Mouse (Mus musculus) stomach, embryonic 15.5 days (tissue): ENCODE measurements around the gene Adamts18. TPM values are rescaled to one million over a fixed set of nuclear protein-coding genes. Genes with fewer than 3 reads are reported as not detected.
A peak's percentile ranks its signal among the peaks of the same experiment; 100 is the strongest.

Experiments
- ATAC-seq: fragments of 200-750 bp; cut with Nextera tagmentation; 2 replicates; pipeline ENCODE4 v1.8.0; 2017; ENCODE audit warnings: low read depth, moderate number of reproducible peaks, moderate TSS enrichment; ENCODE audit not compliant: insufficient read depth, low FRiP score
- H3K27ac ChIP-seq: fragments of 300-500 bp; sonication (generic); 2 replicates; pipeline ENCODE4 v1.5.1; 2015; ENCODE audit warnings: mild to moderate bottlenecking, inconsistent platforms
- H3K27me3 ChIP-seq: fragments of 300-500 bp; sonication (generic); replicated peaks from 2 replicates; pipeline ENCODE4 v1.6.1; 2015; ENCODE audit warnings: inconsistent platforms
- H3K36me3 ChIP-seq: fragments of 300-500 bp; sonication (generic); 2 replicates; pipeline ENCODE4 v1.6.1; 2015; ENCODE audit warnings: inconsistent platforms
- H3K4me1 ChIP-seq: fragments of 300-500 bp; sonication (generic); 2 replicates; pipeline ENCODE4 v1.6.1; 2015; ENCODE audit warnings: inconsistent platforms
- H3K4me2 ChIP-seq: fragments of 300-500 bp; sonication (generic); 2 replicates; pipeline ENCODE4 v1.6.1; 2015; ENCODE audit warnings: mild to moderate bottlenecking, inconsistent platforms
- H3K4me3 ChIP-seq: fragments of 300-500 bp; sonication (generic); replicated peaks from 2 replicates; pipeline ENCODE4 v1.5.1; 2015; ENCODE audit warnings: inconsistent platforms
- H3K9ac ChIP-seq: fragments of 300-500 bp; sonication (generic); 2 replicates; pipeline ENCODE4 v1.6.1; 2015; ENCODE audit warnings: inconsistent platforms
- H3K9me3 ChIP-seq: fragments of 300-500 bp; sonication (generic); 2 replicates; pipeline ENCODE4 v1.6.1; 2016; ENCODE audit warnings: inconsistent platforms
- WGBS: fragments of 180-500 bp; shearing (Covaris S2); methylation state at CpG from one replicate; pipeline ENCODE4 v1.1.7; 2015; 5-methylcytosine and 5-hydroxymethylcytosine counted together
- polyA plus RNA-seq: library from polyadenylated mRNA; unstranded; fragments of >200 nt; fragmentation: Nextera tagmentation; extraction: Ambion mirVana; gene quantifications from 2 replicates; pipeline ENCODE4 v1.2.1, GENCODE M21; 2015

The Adamts18 gene
- polyA plus RNA-seq, 1 experiment from 2014 or later = 0.72 TPM

DNA sequence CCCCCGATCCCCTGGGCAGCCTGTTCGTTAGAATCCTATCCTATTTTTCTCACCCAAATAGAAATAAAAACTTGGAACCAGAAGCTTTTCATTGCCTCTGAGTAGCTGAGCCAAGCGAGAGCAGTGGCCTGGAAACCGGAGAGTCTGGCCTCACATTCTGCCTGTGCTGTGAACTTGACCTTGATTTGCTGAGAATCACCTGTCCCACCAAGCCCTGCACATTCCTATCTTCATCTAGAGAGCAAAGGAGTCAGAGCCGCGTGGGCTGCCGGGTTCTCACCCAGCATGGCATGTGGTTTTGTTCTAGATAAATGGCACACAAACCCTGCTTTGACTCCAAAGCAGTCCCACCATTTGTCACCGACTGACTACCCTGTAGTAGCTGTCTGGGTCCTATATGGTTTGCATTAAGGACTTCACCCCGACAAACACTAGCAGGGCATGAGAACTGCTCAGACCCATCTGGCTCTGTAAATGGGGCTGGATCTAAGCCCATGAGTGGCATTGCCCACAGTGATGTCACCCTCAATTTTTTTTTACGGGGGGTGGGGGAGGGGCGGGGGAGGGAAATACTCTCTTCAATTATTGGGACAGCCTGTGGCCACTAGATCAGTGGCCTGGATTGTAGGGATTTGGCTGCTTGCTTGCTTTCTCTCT, 175.8 kb downstream of the Adamts18 start:
- Histone ChIP-seq H3K4me2 (no peak overlapping the region), H3K9ac (no peak overlapping the region), H3K27ac (no peak overlapping the region), H3K36me3 (no peaks in the 10 kb centered on the region), H3K27me3 (no peaks in the 10 kb centered on the region), H3K4me3 (no peak overlapping the region), H3K9me3 (no peaks in the 10 kb centered on the region), H3K4me1 (no peaks in the 10 kb centered on the region)
- WGBS = 79% methylated on average over 11 of the region's 11 CpGs
- ATAC-seq = no peak

- Histone ChIP-seq H3K36me3 (no peaks in the 10 kb centered on the region), H3K9ac (no peak overlapping the region), H3K9me3 (no peaks in the 10 kb centered on the region), H3K4me3 (no peak overlapping the region), H3K27ac (no peak overlapping the region), H3K4me1 (no peaks in the 10 kb centered on the region), H3K4me2 (no peak overlapping the region), H3K27me3 (no peaks in the 10 kb centered on the region)
- ATAC-seq = no peak
- WGBS = 80% methylated on average over 10 of the region's 10 CpGs
Measured at GRCm38 (mm10) chr8:113669924-113670323, 178.6 kb downstream of the Adamts18 start.

DNA sequence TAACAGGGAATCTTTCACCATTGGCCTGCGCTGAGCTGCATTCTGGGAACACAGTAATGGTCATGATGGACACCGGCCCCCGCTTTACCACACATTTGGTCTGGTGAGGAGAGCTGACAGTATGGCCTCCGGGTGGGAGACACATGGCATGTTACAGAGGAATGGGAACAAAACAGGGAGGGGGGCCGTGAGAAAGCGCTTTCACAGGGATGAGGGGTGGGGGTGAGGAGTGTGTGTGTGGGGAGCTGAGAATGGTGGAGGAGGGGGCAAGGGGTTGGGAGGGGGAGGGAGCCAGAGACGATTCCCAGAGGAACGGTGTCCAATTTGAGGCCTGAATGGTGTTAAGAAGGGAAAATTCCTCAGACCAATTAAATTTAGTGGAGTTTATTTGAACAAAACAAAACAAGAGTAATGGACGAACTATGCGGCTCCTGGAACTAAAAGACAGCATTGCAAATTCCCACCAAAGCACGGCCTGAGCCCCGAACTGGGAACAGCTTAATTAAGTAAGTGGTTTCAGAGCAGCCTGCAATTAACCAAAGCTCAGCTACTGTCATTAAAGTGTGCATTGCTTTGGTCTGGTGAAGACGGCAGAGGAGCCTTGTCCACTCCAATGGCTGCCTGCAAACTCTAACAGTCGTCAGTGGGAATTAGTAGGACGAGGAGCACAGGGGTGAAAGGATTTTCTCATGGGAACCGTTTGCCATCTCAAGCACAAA, 181.7 kb downstream of the Adamts18 start:
- ATAC-seq = no peak
- Histone ChIP-seq H3K27me3 (no peaks in the 10 kb centered on the region), H3K9me3 (no peaks in the 10 kb centered on the region), H3K27ac (no peak overlapping the region), H3K4me3 (no peak overlapping the region), H3K36me3 (no peaks in the 10 kb centered on the region), H3K4me1 (no peaks in the 10 kb centered on the region), H3K4me2 (no peak overlapping the region), H3K9ac (no peak overlapping the region)
- 63% methylated on average over 16 of the region's 16 CpGs for WGBS

DNA sequence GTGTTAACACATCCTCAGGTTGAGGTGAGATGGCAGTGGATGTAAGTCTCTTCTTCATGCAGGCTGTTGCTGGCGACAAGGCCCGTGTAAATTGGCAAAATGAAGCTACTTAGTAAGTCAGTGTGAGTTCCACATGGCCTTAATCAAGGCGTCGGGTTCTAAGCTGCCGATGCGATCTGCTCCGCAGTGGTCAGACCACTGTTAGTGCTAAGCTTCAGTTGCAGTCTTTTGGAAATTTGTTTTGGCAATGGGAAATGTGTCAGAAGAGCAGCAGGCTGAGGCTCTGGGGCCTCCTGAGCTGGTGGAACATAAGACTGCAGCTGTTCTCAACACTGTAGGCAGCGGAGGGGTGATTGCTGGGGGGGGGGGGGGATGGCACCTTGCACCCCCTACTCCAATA, 182.6 kb downstream of the Adamts18 start:
- Histone ChIP-seq H3K4me2 (no peak overlapping the region), H3K27ac (no peak overlapping the region), H3K9ac (no peak overlapping the region), H3K9me3 (no peaks in the 10 kb centered on the region), H3K36me3 (no peaks in the 10 kb centered on the region), H3K4me3 (no peak overlapping the region), H3K27me3 (no peaks in the 10 kb centered on the region), H3K4me1 (no peaks in the 10 kb centered on the region)
- no peak for ATAC-seq
- WGBS = 56% methylated on average over 8 of the region's 8 CpGs

- 72% methylated on average over 4 of the region's 4 CpGs for WGBS
Measured at GRCm38 (mm10) chr8:113665036-113665435, 183.5 kb downstream of the Adamts18 start.

GRCm38 (mm10) chr8:113664544-113664943, 184.0 kb downstream of the Adamts18 start:
- H3K9ac ChIP-seq = no peak overlapping the region
- H3K27ac ChIP-seq = no peak overlapping the region
- no peaks in the 10 kb centered on the region for H3K9me3 ChIP-seq
- H3K4me2 ChIP-seq = no peak overlapping the region
- H3K36me3 ChIP-seq = no peaks in the 10 kb centered on the region
- no peak overlapping the region for H3K4me3 ChIP-seq
- no peaks in the 10 kb centered on the region for H3K4me1 ChIP-seq
- no peaks in the 10 kb centered on the region for H3K27me3 ChIP-seq
- 10% methylated on average over 2 of the region's 2 CpGs for WGBS
- peak; percentile 65 for ATAC-seq

More at GRCm38 (mm10) chr8:113665036-113665435, 183.5 kb downstream of the Adamts18 start:
- no peak overlapping the region for H3K4me2 ChIP-seq
- ATAC-seq = no peak
- no peaks in the 10 kb centered on the region for H3K36me3 ChIP-seq
- no peak overlapping the region for H3K9ac ChIP-seq
- no peaks in the 10 kb centered on the region for H3K4me1 ChIP-seq
- H3K4me3 ChIP-seq = no peak overlapping the region
- H3K27me3 ChIP-seq = no peaks in the 10 kb centered on the region
- H3K9me3 ChIP-seq = no peaks in the 10 kb centered on the region
- H3K27ac ChIP-seq = no peak overlapping the region

GRCm38 (mm10) chr8:113660128-113660527, 188.4 kb downstream of the Adamts18 start:
- H3K4me1 ChIP-seq = no peaks in the 10 kb centered on the region
- H3K36me3 ChIP-seq = no peaks in the 10 kb centered on the region
- H3K27ac ChIP-seq = no peak overlapping the region
- ATAC-seq = no peak
- no peak overlapping the region for H3K4me2 ChIP-seq
- no peak overlapping the region for H3K9ac ChIP-seq
- H3K27me3 ChIP-seq = no peaks in the 10 kb centered on the region
- no peaks in the 10 kb centered on the region for H3K9me3 ChIP-seq
- no peak overlapping the region for H3K4me3 ChIP-seq
- 100% methylated on average over 1 of the region's 1 CpGs for WGBS

DNA sequence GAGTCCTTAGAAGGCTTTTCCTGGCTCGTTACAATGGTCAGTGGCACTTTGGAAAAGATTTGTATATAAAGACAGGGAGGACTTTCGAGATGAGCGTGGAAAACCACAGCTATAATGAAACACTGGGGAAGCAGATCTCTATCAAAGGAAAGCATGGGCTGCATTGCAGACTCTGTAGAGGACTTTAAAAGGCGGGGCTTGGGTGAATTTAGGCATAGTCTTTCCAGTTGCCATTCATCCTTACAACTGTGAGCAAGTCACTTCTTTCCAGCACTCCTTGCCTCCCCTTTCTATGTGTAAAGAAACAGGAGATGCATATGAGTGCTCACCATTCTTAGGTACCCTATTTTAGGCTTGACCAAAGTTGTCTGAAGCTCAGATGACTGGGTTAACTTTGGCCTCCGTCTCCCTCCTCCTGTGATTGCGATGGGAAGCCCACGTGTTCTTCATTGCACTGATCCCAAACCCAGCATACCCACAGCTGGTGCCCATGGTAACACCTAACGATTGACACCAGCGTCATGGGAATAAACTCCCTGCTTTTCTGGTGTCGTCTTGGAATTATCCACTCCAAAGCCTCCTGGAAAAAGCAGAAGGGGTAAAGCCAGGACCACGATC, 191.7 kb downstream of the Adamts18 start:
- Histone ChIP-seq H3K9ac (no peak overlapping the region), H3K27ac (no peak overlapping the region), H3K9me3 (no peaks in the 10 kb centered on the region), H3K4me3 (no peak overlapping the region), H3K4me2 (no peak overlapping the region), H3K4me1 (no peaks in the 10 kb centered on the region), H3K27me3 (0 out of 2 replicates have a peak, but pooled peaks cover 3% of the 10 kb centered on the region), H3K36me3 (no peaks in the 10 kb centered on the region)
- WGBS = 79% methylated on average over 11 of the region's 11 CpGs
- no peak for ATAC-seq

DNA sequence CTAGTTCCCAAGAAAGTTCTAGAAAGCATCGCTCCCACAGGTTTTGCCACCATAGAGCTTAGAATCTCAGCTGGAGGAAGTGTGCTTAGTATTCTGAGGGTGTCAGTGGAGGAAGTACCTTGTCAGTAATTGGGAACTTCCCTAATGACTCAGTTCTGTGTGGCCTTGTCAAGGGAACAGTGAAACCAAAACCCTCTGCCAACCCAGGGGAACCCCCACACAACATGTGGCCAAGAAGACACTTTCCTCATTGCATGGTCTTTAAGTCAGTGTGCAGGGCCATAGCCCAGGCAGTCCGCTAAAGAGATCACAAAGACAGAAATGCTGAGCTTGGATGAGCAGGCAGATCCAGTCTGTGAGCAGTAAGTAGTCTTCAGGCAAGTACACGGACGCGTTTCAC, 192.4 kb downstream of the Adamts18 start:
- Histone ChIP-seq H3K4me2 (no peak overlapping the region), H3K27me3 (0 out of 2 replicates have a peak, but pooled peaks cover 3% of the 10 kb centered on the region), H3K36me3 (no peaks in the 10 kb centered on the region), H3K4me3 (no peak overlapping the region), H3K9ac (no peak overlapping the region), H3K9me3 (no peaks in the 10 kb centered on the region), H3K4me1 (no peaks in the 10 kb centered on the region), H3K27ac (no peak overlapping the region)
- ATAC-seq = no peak
- 90% methylated on average over 5 of the region's 5 CpGs for WGBS

- no peaks in the 10 kb centered on the region for H3K36me3 ChIP-seq
- H3K9me3 ChIP-seq = no peaks in the 10 kb centered on the region
- no peak overlapping the region for H3K4me3 ChIP-seq
- no peak for ATAC-seq
- WGBS = 48% methylated on average over 4 of the region's 4 CpGs
- H3K4me2 ChIP-seq = no peak overlapping the region
- no peak overlapping the region for H3K9ac ChIP-seq
- H3K27me3 ChIP-seq = 0 out of 2 replicates have a peak, but pooled peaks cover 3% of the 10 kb centered on the region
- no peak overlapping the region for H3K27ac ChIP-seq
- no peaks in the 10 kb centered on the region for H3K4me1 ChIP-seq
Measured at GRCm38 (mm10) chr8:113653151-113653550, 195.4 kb downstream of the Adamts18 start.

DNA sequence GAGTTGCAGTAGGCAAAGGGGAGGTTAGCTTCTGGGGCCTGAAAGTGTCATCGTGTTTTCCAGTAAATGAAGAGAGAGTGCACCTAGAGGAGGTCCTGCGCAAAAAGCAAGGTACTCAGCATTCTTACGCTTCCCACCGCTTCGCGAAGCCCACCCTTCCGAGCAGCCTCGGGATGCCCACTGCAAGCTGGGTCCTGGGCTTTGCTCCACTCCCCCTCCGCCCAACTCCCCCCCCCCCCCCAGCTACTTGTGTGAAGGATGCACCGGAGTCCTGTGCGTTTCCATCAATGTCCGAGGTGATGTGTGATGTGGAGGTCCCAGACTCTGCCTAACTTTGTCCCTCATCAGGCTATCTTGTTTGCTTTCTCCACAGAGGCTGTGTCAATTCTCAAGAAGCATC, 196.1 kb downstream of the Adamts18 start:
- WGBS = 81% methylated on average over 12 of the region's 12 CpGs
- H3K9me3 ChIP-seq = no peaks in the 10 kb centered on the region
- no peak overlapping the region for H3K9ac ChIP-seq
- no peaks in the 10 kb centered on the region for H3K36me3 ChIP-seq
- H3K4me1 ChIP-seq = no peaks in the 10 kb centered on the region
- H3K4me2 ChIP-seq = no peak overlapping the region
- H3K27me3 ChIP-seq = 0 out of 2 replicates have a peak, but pooled peaks cover 3% of the 10 kb centered on the region
- ATAC-seq = no peak
- H3K27ac ChIP-seq = no peak overlapping the region
- no peak overlapping the region for H3K4me3 ChIP-seq
